Mouse (Mus musculus): ENCODE measurements at regions not wholly inside any gene's neighbourhood (a gene's known extent, or its start where the extent isn't known, plus 50 kb on each side); places are given as distances from the start of the nearest gene placed in this dataset.

DNA sequence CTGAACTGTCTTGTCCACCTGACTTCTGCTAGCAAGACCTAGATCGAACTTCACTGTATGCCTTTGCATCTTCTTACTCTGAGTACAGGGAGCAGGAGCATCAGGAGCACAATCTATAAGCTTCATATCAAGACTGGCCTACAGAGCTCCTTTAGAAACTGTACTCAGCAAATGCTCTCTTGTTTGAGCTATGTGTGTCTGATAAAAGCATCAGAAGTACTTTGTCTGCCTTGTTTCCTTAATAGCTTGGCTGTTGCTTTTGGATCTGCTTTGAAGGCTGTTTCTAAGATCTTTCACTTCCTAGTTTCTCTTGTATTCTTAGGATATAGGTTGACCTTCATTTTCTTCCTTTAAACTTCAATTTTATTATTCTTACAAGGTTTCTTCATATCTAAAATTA lies 175.3 kb upstream of the Cypt12 start:
- no peak for DNase-seq (ENCODE audit: low spot score)

DNA sequence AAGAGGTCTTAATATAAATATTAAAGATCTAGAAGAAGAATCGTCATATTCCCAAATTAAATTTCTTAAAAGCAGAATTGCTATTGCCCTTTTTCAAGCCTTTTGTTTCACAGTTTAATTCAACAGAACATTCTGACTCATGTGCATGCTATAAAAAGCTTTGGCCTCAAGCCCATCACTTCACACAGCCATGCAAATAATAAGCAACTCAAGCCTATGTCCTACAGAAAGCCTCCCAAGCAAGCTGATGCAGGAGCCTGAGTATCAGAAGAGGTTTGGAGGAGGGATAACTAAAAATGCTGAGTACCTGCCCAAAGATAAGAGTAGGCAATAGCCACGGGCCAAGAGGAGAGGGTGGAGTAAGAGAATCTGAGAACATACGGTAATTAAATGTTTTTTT lies 169.1 kb upstream of the Cypt12 start:
- DNase-seq (ENCODE audit: low spot score): no peak

DNA sequence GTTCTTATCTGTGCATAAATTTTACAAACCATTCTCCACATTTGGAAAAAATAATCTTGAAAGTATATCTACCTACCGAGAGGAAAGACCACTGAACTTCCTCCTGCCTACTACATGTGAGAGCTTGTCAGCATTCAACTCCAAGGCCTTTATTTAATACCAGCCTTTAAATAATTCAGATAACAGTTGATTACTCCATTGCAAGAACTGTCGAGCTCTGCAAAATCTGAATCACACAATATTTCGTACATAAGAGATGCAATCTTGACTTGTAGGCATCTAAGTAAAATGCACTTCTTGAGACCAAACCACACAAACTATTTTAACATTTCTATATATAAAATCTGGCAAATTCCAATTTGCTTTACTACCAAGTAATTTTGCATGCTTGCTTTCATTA lies 164.1 kb upstream of the Cypt12 start:
- DNase-seq (ENCODE audit: low spot score): no peak

DNA sequence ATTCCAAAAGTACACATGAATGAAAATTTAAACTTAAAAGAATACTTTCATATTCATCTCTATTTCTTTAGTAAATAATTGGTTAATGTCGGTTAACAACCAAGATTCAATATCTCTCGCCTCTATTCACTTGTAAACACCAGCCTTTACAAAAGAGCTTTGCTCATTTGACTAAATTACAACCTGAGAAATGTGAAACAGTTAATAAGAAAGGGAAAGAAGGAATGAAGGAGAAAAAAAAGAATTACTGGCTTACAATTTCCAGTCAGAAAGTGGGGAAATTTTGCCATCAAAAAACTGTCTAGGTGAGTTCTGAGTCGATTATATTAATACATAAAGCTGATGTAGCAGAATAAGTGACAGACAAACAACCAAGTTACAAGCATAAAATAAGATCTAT lies 163.6 kb upstream of the Cypt12 start:
- no peak for DNase-seq (ENCODE audit: low spot score)

DNA sequence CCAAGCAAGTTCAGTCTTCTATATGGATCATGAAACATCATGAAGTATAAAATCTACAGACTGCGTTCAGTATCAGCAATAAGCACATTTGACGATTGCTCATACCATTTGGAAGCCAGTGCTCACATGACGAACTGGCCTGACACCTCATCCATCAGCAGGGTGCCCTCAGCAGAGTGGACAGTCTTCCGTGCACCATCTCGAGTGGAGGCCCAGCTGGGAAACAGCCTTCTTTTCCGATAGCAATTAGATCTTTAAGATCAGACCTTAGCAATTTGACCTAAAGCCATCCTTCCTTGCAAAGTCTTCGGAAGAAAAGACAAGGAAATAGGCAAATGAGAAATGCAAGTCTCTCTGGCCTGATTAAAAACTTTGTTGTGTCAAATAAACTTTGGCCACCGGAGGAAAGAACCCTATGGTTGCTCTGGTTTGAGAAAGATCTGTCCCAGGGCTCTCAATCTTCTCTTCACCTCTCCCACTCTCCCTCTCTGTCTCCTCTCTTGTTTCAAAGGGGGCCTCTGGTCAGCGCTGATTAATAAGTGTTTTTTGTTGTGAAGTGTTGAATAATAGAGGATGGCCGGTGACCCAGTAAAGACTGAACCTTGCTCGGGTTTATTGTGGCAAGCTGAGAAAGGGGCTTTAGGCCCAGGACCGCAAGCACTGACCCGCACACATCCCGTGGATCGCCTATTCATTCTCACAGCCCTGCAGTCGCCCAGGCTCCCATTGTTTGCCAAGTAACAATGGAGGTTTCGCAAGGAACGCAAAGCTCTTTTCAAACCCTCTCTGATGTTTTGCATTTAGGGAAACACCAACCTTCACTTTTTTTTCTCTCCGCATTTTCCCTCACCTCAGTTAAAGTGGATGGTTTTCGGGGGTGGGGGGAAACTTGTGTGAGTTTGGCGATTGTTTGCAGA lies 162.8 kb upstream of the Cypt12 start:
- DNase-seq (ENCODE audit: low spot score): no peak

DNA sequence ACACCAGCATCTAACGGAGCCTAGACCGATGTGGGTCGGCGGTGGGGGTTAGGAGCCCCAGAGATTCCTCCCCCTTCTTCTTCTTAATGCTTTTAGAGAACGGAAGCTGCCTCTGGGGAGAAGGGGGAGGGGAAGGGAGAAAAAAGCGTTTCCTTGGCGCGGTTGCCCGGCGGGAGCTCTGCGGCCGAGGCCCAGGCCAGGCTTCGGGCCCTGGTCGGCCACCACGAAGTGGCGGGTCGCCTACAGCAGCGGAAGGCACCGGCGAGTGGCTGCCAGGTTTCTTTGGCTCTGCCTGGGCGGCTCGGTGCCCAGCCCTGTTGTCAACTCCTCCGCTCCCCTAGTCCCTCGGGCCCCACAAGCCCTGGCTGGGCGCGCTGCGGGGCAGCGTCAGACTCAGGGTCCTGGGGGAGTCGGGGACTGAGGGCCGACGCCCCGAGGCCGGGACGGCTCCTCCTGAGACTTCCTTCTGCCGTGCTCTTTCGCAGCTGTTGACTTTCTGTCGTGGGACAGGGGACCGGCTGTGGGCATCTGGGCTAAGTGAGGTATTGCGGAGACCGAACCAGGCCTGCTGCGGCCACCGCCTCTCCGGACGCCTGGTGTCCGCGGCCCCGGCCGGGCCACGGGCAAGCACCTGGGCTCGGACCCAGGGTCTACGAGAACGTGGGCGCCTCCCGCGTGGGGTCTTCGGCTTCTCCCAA lies 162.0 kb upstream of the Cypt12 start:
- no peak for DNase-seq (ENCODE audit: low spot score)

DNA sequence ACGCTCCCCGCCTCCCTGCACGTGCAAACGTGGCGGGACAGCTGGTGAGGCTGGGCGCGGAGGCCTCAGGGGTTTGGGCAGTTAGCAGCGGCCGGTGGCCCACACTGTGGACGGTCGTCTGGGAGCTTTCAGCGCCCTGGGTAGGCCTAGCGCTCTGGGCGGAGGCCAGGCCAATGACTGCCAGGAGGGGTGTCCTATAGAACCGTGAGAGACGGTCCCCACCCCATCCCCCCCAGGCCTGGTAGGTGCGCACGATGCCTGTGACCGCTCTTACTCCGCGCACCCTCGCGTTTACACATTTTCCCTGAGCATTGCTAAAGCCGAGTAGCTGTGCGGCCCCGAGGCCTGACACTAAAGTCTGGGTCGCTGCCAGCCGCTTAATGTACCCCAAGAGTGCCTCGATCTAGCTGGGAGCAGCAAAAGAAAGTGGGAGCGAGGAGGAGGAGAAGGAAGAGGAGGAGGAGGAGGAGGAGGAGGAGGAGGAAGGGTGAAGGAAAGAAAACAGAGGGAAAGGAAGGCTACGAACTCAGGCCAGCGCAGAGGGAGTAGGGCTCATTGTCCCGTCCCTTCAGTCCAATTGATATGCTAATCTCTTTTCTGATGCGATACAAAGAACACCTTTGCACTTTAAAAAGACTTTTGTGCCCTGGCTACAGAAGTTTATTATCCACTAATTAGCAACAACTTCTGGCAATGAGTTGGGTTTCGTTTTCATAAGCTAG lies 161.3 kb upstream of the Cypt12 start:
- no peak for DNase-seq (ENCODE audit: low spot score)

DNA sequence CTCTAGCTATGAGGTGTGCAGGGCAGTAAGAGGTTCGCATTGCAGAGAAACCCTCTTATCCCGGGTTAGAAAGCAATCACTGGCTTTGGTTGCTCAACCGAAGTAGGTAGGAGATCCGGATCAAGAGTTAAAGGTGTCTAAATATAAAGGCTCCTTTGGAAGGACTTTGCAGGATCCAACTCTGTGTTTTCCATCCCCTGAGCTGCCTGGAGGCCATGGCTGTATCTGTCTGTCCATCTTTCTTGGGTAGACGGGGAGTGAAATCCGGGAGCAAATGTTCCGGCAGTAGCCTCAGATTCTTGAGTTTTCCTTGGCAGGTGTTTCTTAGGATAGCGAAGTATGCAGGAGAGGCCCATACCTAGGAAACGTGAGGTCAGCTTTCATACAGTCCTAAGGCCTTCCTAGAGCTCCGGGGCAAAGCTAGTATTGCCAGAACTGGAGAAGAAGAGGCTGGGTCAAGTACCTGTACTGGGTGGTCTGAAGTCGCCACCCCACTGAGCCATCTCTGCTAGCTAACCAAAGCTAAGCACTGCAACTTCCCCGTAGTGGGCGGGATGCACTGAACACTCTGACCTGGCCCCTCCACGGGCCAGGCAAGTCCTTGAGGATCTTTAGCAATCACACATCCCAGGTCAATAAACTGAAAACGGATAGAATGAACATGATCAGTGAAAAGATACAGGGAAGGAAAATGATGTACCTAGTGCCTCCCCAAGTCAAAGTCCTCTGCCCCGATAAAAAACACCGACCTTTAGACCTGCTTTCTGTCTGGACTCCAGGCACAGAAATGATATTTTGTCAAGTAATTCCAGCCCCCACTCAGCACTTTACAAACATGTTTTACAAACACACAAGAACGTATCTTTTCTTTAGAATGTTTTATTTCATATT lies 160.5 kb upstream of the Cypt12 start:
- DNase-seq (ENCODE audit: low spot score): no peak

DNA sequence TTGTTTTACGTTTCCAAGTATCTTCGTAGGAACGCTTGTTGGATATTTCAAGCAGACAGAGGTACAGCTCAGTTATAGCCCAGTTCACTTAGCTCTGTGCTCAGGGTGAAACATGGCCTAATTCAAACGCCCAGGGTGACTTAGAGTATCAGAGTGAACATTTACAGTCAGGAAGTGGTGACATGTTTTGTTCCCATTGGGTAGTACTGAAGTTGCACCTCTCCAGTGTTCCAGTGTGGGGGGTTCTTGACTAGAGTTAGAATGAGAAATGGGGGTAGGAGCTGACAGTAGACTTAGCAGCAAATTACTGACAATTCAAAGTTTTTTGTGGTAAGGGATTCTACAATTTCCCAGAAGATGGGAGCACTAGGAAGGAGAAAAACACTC lies 159.9 kb upstream of the Cypt12 start:
- no peak for DNase-seq (ENCODE audit: low spot score)

DNA sequence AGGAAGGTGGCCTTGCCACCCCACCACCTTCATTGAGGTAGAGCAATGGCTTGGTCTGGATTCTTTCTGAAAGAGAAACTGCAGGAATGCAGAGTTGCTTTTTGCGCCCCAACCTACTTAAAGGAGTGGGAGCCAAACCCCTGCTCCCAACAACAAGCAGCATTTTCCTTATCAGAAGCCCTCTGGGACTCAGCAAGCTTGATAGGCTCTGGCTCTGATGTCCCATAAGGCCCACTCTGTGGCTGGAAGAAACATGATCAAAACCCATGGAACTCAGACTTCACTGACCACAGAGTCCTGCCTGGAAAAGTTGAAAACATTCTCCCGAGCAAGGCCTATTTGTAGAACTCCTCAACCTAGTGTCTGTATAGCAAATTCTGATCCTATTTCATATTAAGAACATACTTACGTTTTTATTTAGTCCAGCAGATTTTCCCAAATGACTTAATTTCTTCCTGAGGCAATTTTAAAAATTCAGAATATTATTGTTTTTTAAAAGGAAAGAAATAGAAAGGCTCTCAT lies 159.4 kb upstream of the Cypt12 start:
- DNase-seq (ENCODE audit: low spot score): no peak

DNA sequence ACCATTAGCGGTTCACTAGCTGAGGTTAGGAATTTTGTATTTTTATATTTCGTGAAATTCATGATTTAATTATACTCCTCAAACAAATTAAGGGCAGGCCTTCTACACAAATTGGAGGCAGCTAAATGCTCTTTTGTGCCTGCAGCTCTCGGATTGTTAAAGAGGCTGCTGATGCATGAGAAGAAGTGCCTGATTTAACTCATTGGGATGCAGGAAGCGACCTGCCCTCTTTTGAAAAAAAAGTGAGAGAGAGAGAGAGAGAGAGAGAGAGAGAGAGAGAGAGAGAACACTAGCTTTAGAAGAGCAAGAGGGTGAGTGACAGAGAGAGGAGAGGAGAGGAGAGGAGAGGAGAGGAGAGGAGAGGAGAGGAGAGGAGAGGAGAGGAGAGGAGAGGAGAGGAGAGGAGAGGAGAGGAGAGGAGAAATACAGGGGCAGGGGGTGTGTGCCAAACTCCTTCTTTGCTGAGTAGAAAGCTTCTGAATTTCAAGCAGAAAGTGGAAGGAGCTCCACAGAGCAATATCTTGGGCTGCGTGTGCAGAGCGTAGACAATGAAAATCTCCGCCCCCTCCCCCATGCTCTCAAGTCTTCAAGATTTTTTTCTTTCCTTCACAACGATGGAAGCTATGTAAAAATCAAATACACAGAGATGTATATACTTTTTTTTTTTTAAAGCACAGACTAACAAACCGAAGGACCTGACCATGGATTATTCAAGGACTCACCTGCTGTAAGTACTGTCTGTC lies 158.6 kb upstream of the Cypt12 start:
- no peak for DNase-seq (ENCODE audit: low spot score)

DNA sequence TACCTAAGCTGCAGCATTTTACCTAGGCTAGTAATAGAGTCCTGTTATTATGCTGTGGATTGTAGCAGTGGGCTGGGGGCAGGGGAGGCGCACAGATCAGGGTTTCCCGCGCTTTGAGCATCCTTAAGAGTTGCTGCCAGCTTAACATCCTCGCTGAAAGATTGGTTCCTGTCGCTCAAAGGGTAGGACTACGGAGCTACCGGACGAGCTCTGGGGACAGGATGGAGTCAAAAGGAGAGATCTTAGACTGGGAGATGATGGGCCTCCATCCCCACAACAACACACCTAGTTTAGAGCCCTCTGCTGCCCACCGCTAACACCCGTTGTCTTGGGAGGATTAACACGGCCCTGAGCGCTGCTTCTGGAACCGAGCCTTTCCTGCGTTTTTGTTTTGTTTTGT lies 157.9 kb upstream of the Cypt12 start:
- no peak for DNase-seq (ENCODE audit: low spot score)

DNA sequence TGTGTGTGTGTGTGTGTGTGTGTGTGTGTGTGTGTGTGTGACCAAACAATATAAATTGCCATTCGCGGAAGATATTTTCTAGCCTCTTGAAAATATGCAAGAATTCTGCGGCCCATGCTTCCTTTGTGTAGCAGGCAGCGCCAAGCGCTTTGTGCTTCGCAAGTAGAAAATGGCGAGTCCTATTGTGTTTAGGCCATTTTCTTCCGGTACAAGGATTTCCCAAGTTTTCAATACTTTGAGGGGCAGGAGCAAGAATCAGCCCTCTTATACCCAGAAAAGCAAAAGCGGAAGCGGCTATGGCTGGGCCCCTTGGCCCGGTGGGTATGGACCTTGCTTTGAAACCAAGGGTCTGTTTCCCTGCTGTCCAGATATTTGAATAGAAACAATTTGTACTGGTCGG lies 157.4 kb upstream of the Cypt12 start:
- no peak for DNase-seq (ENCODE audit: low spot score)

DNA sequence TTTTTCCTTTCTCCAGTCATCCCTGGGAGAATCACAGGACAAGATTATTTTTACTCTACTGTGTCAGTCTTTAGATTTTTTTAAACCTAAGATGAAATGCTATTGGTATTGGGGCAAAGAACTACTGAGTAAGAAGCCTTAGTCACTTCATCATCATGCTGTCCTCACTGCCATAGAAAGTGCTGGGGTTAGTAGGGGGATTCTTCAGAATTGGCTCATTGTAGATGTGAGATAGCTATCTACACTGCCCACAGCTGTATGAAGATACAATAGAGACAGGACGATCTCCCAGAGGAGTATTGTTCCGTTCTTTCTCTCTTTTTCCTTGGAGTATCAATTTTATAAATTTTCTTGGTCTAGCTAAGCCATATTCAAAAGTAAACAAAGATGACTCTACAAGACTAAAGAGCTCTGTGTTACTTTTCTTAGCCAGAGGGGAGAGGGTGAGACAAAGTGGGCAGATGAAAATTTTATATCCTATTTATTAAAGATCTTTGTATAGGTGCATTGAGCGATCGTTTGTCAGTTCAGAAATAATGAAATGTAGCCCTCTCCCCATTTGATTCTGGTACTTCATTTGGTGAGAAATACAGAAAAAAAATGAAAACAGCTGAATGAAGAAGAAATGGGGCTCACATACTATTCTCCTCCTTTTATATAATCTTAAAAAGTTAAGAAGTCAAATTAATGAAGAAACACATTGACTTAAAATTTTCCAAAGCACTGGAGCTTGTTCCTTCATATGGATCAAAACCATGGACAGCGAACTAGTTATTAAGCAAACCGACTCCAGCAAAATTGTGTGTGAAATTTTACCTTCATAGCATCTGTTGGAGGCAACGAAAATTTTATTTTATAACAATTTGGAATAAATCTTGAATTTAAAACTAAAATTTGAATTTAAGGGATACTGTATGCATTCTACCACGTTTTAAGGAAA lies 156.6 kb upstream of the Cypt12 start:
- DNase-seq (ENCODE audit: low spot score): no peak

DNA sequence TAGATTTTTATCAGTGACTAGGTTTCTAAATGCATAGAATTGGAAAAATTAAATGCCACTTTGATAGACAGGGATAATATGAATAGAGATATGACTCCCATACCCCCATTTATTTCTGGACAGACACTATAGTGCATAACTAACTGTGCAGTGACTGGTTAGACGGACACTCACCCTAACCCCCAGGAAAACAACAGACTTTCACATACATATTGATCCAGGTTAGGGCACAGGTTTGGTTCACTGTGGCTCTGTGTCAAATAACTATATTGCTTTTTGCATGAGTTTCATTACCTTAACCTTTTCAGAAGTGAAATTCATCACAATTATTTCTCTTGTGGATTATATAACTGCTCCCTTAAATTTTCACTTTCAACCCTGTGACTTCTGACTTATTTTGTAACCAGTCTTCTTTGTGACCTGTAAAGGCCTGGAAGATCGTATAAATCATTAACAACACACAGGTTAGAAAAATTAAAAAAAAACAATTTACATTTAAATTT lies 155.6 kb upstream of the Cypt12 start:
- no peak for DNase-seq (ENCODE audit: low spot score)

DNA sequence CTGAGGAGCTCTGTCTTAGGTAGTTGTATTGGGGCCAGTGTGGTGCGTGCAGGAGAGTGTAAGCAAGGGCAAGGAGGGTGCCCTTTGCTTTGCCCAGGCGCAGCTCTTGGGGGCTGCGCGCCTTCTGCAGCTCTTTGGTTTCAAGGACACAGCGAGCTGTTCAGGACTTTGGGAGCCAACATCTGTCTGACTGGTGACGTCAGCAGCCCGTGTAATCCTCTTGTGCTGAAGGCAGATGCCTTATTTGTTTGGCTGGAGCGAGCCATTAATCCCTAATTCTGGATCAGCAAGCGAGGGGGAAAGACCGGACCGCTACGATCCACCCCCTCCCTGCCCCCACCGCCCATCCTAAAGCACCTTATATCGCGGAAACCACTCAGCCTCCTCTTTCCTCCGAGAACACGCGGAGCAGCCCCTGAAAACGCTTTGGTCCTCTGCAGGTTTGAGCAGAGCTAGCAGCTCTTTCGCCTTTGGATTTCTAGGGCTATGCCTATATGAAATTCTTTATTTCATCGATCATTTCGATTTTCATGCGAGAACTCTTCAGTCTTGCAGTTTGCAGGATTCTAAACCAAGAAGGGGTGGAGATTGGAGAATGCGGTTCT lies 154.5 kb upstream of the Cypt12 start:
- no peak for DNase-seq (ENCODE audit: low spot score)

DNA sequence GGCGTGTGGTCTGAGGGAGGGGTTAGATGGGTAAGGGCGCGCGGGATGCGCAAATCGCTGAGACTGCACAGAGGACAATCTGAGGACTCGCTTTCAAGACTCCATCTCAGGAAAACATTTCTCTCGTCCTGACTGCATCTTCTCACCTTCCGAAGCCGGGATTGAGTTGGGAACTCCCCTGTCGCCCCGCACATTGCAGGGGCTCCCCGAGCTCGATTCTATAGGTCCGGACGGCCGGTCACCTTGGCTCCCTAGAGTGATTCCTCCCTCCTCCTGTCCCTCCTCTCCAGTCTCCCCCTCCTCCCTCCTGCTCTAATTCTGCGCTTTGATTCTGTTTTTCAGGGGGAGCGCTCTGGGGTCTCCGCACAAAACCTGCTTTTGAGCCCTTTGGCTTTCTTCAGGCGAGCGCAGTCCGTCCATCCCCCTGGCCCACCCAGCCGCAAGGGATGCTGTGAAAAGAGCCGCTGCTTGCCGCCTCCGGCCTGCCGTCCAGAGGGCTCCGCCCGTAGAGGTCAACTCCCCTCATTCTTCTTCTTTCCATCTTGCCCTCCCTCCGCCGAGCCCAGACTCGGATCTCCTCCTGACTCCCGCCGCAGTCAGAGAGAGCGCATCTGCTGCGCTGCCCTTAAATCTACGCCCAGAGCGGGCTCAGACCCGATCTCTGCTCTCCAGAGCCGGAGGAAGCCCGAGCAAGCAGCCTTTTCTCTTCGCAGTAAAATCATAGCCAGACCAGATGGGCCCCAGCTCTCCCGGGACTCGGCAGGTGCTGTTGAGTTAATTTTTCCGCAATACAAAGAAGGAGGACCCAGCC lies 153.8 kb upstream of the Cypt12 start:
- DNase-seq (ENCODE audit: low spot score): no peak

All from layer of hippocampus, adult 9-10 months (tissue).